Mouse (Mus musculus) bone marrow macrophage, adult 2 months (primary cell): ENCODE measurements around the gene Isca1. TPM values are rescaled to one million over a fixed set of nuclear protein-coding genes. Genes with fewer than 3 reads are reported as not detected.

Experiments used
- H3K27ac ChIP-seq: 2 replicates; pipeline ENCODE4 v1.5.1; 2012; ENCODE audit warnings: low read depth, low read length; ENCODE audit not compliant: insufficient read depth
- H3K4me1 ChIP-seq: 2 replicates; pipeline ENCODE4 v1.6.1; 2012; ENCODE audit warnings: low read length; ENCODE audit not compliant: control insufficient read depth, insufficient read depth
- H3K4me3 ChIP-seq: 2 replicates; pipeline ENCODE4 v1.5.1; 2012; ENCODE audit warnings: mild to moderate bottlenecking, low read length, moderate library complexity; ENCODE audit not compliant: insufficient read depth
- CTCF ChIP-seq: IDR thresholded peaks from 2 replicates; pipeline ENCODE4 v1.5.1; 2012; ENCODE audit warnings: low read depth, mild to moderate bottlenecking, low read length, moderate library complexity
- POLR2A ChIP-seq: IDR thresholded peaks from 2 replicates; pipeline ENCODE4 v1.6.1; 2012; ENCODE audit warnings: mild to moderate bottlenecking, low read depth, low read length, borderline replicate concordance
- polyA plus RNA-seq: library from polyadenylated mRNA; stranded (reverse); fragments of >200 nt; gene quantifications from 2 replicates; pipeline ENCODE4 v1.2.4, GENCODE M21; 2012; ENCODE audit not compliant: missing spikeins, insufficient read depth, insufficient read length

Gene Isca1
- polyA plus RNA-seq, result 29.2 and 32.6 TPM in 2 replicates

DNA sequence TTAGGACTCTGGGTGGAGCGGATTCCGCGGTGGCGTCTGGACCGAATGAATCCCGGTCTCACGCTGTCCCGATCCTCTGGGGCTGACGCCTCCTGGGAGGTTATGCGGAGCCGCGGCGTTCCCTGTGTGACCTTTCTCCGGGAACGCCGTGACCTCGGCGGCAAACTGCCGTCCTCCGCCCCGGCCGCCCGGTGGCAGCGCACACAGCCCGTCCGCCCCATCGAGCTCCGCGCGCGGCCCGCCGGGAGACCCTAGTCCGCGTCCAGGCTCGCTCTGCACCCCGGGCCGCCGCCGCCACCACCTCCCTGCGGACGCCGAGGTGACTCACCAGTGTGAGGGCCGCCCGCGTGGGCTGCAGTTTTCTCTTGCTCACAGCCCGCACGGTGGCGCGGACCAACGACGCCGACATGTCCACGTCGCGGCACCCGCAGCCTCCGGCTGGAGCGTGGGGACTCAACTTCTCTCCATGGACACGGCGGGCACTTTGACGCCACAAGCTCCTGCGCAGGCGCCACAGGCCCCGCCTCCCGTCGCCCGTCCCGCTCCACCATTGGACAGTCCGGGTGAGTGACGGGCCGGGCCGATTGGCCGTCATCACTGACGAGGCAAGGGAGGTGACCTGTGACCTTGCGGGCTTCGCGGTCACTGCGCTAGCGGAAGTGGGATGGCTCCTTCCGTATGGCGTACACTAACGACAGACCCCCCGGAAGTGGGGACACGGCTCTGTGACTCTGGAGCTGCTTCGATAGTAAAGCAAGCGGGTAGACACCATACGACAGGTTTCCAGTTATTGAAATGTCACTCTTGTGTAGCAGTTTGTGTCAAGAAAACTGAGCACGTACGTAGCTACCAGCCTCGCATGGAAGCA lies at the start of gene Isca1:
TSS of gene Isca1 (minus strand) at position 515 of the 868 bp plus-strand sequence.
- Histone ChIP-seq H3K4me3 (peak within 1 kb of the TSS; percentile 83), H3K27ac (peak within 1 kb of the TSS; percentile 85), H3K4me1 (peaks cover 35% of the 10 kb centered on the region)
- TF ChIP-seq POLR2A (no peak), CTCF (no peak)

GRCm38 (mm10) chr13:59817352-59817751 lies 47.7 kb upstream of the Isca1 start:
- Histone ChIP-seq H3K4me3 (no peak overlapping the region), H3K4me1 (peaks cover 30% of the 10 kb centered on the region), H3K27ac (no peak overlapping the region)
- TF ChIP-seq CTCF (no peak), POLR2A (no peak)

DNA sequence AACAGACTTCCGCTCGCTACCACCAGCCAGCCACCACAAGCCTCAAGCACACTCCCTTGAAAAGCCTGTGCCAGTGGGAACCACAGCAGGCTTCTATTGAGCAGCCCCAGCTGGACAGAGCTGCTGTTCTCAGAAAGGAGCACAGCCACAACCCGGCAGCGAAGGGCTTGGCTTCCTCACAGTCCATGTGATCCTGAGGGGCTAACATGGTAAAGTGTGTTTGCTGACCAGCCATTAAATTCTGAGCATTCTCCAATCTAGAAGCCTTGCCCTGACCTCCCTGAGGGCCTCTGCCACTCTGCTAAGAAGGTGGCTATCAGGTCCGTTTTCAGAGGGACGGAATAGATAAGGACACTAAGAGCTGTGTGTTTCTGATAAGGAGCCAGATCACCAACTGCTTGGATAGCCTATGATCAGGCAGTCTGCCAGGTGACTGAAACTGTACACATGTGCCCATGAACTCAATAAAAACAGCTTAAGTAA lies 44.5 kb upstream of the Isca1 start:
- Histone ChIP-seq H3K27ac (no peak overlapping the region), H3K4me1 (peaks cover 20% of the 10 kb centered on the region), H3K4me3 (no peak overlapping the region)
- TF ChIP-seq CTCF (no peak), POLR2A (no peak)

GRCm38 (mm10) chr13:59811581-59811980 lies 42.0 kb upstream of the Isca1 start:
- H3K4me1 ChIP-seq, result 0 out of 2 replicates have a peak, but pooled peaks cover 2% of the 10 kb centered on the region
- no peak overlapping the region for H3K4me3 ChIP-seq
- TF ChIP-seq POLR2A (no peak), CTCF (no peak)
- H3K27ac ChIP-seq, result no peak overlapping the region

GRCm38 (mm10) chr13:59801000-59801399 lies 31.4 kb upstream of the Isca1 start:
- H3K4me3 ChIP-seq, result no peak overlapping the region
- TF ChIP-seq CTCF (no peak), POLR2A (no peak)
- no peak overlapping the region for H3K27ac ChIP-seq
- peaks cover 19% of the 10 kb centered on the region for H3K4me1 ChIP-seq

DNA sequence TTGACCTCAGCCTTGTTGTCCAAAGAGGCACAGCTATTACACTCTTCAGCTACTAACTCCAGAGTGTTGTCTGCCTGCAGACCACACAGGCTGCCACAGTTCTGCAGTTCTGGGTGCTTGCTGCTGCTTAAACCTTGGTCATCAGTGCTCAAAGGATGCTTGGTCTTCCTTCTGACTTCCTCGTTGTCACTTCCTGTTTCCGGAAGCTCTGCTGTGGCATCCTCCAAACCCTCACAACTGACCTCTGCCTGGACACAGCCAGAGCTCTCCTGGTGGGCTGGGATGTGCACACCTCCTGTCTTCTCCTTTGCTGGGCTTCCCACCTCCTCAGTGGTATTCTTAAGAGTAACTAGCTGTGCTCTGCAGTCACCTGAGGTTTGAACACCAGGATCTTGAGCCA lies 30.5 kb upstream of the Isca1 start:
- Histone ChIP-seq H3K4me1 (peaks cover 19% of the 10 kb centered on the region), H3K27ac (no peak overlapping the region), H3K4me3 (no peak overlapping the region)
- TF ChIP-seq CTCF (no peak), POLR2A (no peak)

DNA sequence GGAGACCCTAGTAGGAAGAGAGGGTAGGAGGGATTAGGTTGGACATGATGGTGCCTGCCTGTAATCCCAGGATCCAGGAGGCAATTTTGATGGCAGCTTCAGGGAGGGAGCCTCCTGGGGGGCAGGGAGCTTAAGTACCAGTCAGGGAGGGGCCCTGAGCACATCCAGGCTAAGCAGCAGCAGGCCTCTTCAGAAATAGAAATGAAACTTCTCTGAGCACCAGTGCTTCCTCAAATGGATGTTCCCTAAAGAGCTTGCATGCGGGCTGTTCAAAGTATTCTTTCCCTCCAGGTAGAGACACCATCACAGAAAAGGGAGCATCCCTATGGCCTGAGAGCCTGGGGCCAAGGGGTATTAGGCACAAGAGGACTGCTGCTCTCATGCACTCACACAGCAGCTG lies 28.7 kb upstream of the Isca1 start:
- TF ChIP-seq CTCF, result no peak
- no peak for TF ChIP-seq POLR2A
- H3K4me1 ChIP-seq, result peaks cover 19% of the 10 kb centered on the region
- H3K27ac ChIP-seq, result no peak overlapping the region
- H3K4me3 ChIP-seq, result no peak overlapping the region

DNA sequence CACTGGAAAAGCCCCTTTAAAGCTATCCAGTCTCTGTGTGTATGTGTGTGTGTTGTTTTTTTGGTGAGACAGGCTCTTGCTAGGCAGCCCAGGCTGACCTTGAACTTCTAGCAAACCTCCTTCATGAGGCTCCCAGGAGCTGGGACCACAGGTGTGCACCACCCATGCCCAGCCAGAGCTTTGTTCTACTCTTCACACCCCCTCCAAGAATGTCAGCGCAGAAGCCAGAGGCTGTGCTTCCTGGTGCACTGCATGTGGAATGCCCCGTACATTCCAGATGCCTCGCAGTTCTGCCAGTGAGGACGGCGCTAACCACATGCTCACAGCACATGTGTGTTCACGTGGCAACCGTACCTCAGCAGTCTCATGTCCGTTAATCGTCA lies 26.8 kb upstream of the Isca1 start:
- Histone ChIP-seq H3K4me3 (no peak overlapping the region), H3K27ac (no peak overlapping the region), H3K4me1 (peaks cover 19% of the 10 kb centered on the region)
- no peak for TF ChIP-seq CTCF
- no peak for TF ChIP-seq POLR2A

DNA sequence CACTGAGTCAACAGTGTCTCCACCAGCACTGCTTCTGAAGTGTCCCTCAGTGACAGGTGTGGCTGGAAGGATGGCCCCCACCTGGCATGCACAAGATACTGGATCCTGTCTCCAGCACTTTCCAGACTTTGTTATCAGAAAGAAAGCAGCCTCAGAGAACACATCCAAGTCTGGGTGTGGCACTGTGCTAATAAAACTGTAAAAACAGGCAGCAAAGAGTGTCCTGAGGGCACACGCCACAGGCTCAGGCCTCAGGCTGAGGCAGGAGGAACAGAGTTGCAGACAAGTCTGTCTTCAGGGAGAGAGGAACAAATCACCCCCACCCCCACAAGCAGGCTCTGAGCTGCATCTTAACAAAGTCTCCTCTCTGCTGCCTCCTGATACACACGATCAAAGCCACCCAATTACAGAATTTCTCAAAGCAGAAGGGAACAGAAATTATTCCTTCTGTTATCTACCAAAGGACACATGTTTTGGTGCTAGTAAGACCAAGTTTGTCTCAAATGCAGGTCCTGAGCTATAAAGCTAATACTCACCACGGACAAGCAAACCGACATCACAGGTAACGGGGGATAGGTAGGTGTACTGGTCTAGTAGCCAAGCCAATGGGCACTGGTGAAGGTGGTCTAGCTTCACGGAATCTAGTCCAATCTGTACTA lies 26.3 kb upstream of the Isca1 start:
- Histone ChIP-seq H3K27ac (no peak overlapping the region), H3K4me1 (peaks cover 19% of the 10 kb centered on the region), H3K4me3 (no peak overlapping the region)
- TF ChIP-seq POLR2A (no peak), CTCF (no peak)

GRCm38 (mm10) chr13:59794786-59795185 lies 25.2 kb upstream of the Isca1 start:
- H3K4me3 ChIP-seq, result no peak overlapping the region
- peaks cover 13% of the 10 kb centered on the region for H3K4me1 ChIP-seq
- TF ChIP-seq CTCF (no peak), POLR2A (no peak)
- no peak overlapping the region for H3K27ac ChIP-seq
